Mouse (Mus musculus): ENCODE measurements at regions not wholly inside any gene's neighbourhood (a gene's known extent, or its start where the extent isn't known, plus 50 kb on each side); places are given as distances from the start of the nearest gene placed in this dataset.

DNA sequence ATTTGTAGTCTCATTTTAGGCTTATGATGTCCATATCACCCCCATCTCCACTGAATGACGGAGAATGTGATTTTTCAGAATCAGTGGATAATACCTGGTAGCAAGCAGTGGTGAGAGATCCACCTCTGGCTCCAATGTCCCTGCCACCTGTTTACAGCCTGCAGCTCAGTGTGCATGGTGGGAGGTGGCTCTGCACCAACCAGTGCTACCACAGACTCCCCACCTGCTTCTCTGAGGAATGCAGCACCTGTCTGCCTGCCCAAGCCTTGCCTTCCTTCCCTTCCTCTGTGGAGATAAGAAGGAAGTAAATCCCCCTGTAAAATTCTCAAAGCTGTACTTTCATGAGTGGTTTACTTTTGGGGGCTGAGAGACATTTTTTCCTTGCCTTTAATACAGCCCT is 95.9 kb upstream of the Shh start:
- no peak for DNase-seq (ENCODE audit: low spot score in 2 of 2)

DNA sequence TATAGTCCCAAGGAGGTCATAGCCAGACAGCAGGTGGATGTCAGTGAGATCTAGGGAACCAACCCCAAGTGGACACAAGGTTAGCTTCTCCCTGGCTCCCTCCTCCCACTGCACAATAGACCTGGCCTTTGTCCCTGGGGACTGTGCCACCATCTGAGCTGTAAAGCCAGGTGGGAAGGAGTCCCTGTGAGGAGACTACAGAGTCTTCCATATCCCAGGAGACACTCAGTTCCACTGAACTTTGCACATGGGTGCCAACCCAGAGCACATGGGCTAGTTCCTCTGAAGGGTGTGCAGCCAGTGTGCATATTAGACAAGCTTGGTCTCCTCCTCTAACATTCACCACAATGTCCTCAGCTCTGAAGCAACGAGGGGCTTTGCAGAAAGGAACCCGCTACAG is 86.5 kb upstream of the Shh start:
- no peak for DNase-seq (ENCODE audit: low spot score in 2 of 2)

DNA sequence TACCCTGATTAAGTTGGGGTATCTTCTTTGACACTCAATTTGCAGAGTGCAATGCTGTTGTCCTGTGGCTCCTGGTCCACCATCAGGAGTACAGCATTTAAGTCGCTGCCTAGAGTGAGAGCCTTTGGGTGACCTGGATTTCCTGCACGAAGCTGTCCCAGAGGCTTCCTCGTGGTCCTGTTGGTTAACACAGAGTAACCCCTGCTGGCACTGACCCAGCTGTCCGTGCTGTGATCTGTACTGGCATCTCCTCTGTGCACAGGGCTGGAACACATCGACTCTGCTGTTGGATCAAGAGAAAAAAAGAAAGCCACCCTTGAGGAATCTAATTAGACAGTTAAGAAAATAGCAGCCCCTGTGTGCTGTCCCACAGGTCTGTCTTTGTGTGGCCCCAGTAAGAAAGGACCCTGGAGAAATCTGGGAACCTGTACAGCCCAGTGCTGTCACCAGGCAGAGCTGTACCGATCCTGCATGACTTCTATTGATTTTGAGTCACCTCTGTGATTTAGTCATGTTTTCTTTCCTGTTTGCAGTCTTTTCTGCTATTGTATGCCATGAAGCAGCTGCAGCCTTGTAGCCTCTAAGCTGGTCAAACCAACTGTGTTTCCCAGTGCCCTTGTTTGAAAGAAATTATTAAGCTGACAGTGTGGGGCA is 63.3 kb upstream of the Shh start:
- no peak for DNase-seq (ENCODE audit: low spot score in 2 of 2)

DNA sequence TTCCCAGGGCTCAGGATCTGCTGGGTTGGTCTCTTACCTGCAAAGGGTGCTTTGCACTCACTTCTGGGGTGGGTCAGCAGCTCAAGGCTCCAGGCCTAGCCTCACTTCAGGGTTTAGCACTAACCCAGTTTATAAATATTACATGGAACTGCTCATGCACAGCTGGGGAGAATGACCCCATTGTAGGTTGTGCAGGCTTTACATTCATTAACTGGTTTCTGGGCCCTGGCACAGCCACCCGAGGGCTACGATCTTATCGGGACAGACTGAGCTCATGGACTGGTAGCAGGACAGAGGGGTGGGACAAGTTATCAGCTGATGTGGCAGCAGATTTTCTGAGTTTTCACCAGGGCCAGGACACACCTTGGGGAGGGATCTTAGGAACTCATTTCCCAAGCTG is 59.4 kb upstream of the Shh start:
- DNase-seq (ENCODE audit: low spot score in 2 of 2) = no peak

DNA sequence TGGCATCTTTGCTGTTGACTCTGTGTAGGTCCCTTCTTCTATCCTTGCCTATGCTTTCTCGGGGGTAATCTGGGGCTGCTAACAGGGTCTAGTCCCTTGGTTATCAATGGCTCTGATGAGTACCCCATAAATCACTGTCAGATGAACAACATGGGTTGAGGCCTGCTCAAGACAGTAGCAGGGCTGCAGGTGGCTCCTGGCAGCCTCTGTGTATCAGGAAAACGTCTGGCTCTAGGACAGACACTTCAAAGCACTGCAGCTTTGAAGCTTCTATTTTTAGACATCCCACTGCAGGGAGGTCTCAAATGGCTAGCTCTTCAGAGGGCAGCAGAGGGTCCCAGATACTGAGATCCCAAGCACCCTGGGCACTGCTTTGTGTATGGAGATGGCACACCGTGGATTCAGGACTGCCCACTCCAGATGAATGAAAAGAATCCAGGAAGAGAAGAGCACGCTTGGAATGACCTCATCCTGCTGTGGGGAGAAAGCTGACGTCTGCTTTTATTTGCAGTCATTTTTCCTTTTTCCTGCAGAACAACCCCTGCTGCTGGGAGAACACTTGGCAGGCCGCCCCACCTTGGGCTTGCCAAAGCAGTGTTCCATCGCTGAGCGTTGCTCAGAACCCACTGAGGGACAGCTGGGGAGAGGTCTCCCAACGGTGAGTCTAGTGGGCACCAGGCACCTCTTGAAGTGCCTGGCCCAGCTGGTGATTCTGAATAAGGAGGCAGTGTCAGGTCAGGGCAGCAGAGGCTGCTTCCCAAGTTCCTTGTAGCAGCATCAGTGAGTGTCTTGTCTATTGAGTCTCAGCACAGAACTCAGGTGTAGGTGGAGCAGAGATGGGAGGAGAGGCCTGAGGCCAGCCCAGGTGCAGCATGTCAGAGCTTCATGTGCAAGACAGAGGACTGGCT is 54.0 kb upstream of the Shh start:
- DNase-seq (ENCODE audit: low spot score in 2 of 2) = no peak

DNA sequence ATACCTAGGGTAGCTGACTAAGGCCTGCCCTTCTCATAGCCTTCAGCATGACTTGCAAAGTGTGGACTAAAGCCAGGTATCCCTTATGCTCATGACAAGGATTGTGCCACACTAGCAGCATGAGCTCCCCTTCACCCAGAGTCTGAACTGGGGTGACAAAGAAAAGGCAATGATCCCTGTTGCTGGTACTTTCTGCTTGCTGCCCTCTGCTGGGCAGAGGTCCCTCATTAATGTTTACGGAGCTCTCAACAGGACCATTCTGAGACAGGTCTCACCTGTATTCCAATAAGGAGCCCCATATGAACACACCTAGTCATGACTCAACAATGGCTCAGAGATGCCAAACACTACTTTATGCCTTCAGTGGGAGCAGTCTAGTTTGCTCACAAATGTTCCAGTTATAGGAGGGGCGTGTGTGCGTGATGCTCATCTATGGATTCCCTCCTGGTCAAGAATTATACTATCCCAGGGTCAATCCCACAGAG is 52.0 kb upstream of the Shh start:
- no peak for DNase-seq (ENCODE audit: low spot score in 2 of 2)
